Mouse (Mus musculus) ES-E14 (cell line): Measurements from ENCODE around the gene Zfp27. TPM values are rescaled to one million over a fixed set of nuclear protein-coding genes. Genes with fewer than 3 reads are reported as not detected.

Experiments used
- DNase-seq: peaks from one replicate; pipeline ENCODE4 v3.0.0-alpha.2; 2013; ENCODE audit warnings: low read depth, low spot score
- H3K27ac ChIP-seq: 2 replicates; pipeline ENCODE4 v1.5.1; 2012; ENCODE audit warnings: low read depth, mild to moderate bottlenecking, low read length, moderate library complexity, mixed read lengths; ENCODE audit not compliant: poor library complexity, insufficient read depth, severe bottlenecking
- H3K36me3 ChIP-seq: 2 replicates; pipeline ENCODE4 v1.6.1; 2012; ENCODE audit warnings: mild to moderate bottlenecking, low read length, moderate library complexity, mixed read lengths; ENCODE audit not compliant: control insufficient read depth, poor library complexity, insufficient read depth, severe bottlenecking
- H3K4me1 ChIP-seq, 2 experiments: fragments of 150-350 bp in 1 of 2; sonication (generic) in 1 of 2; 2 replicates each; pipeline ENCODE4 v1.6.1; 2012; ENCODE audit warnings: low read length in 2 of 2, mild to moderate bottlenecking in 1 of 2, mixed read lengths in 1 of 2; ENCODE audit not compliant: control insufficient read depth in 2 of 2, insufficient read depth in 2 of 2, poor library complexity in 1 of 2
- H3K4me3 ChIP-seq, 2 experiments: fragments of 150-350 bp in 1 of 2; sonication (generic) in 1 of 2; 2 replicates each; pipeline ENCODE4 v1.5.1; 2012; ENCODE audit warnings: low read length in 2 of 2, low read depth in 1 of 2, mild to moderate bottlenecking in 1 of 2, mixed read lengths in 1 of 2; ENCODE audit not compliant: insufficient read depth in 1 of 2, poor library complexity in 1 of 2, severe bottlenecking in 1 of 2
- H3K9ac ChIP-seq: 2 replicates; pipeline ENCODE4 v1.6.1; 2012; ENCODE audit warnings: low read depth, mild to moderate bottlenecking, low read length, mixed read lengths; ENCODE audit not compliant: poor library complexity, insufficient read depth, severe bottlenecking
- H3K9me3 ChIP-seq: fragments of 150-350 bp; sonication (generic); 2 replicates; pipeline ENCODE4 v1.6.1; 2012; ENCODE audit warnings: low read depth, mild to moderate bottlenecking, low read length; ENCODE audit not compliant: control insufficient read depth, insufficient read depth
- CHD2 ChIP-seq: IDR thresholded peaks from 2 replicates; pipeline ENCODE4 v1.6.1; 2014; ENCODE audit warnings: mild to moderate bottlenecking, low read depth, low read length, inconsistent platforms
- HCFC1 ChIP-seq: IDR thresholded peaks from 2 replicates; pipeline ENCODE4 v1.6.1; 2012; ENCODE audit warnings: low read length, inconsistent platforms, borderline replicate concordance; ENCODE audit not compliant: insufficient read depth
- MAFK ChIP-seq: IDR thresholded peaks from 2 replicates; pipeline ENCODE4 v1.6.1; 2014; ENCODE audit warnings: mild to moderate bottlenecking, low read depth, low read length, inconsistent platforms; ENCODE audit not compliant: insufficient read depth
- ZC3H11A ChIP-seq: IDR thresholded peaks from 2 replicates; pipeline ENCODE4 v1.6.1; 2012; ENCODE audit warnings: low read depth, mild to moderate bottlenecking, inconsistent platforms, low read length, borderline replicate concordance
- ZNF384 ChIP-seq: IDR thresholded peaks from 2 replicates; pipeline ENCODE4 v1.6.1; 2012; ENCODE audit warnings: low read depth, low read length, inconsistent platforms
- in situ Hi-C, 2 experiments: fragments of 600-800 bp; cut with MboI; formaldehyde crosslinking; loops; one replicate each; pipeline ENCODE4 v1.15.1; 2025; ENCODE audit warnings: low sequenced_read_pairs in 2 of 2, inconsistent platforms in 1 of 2; ENCODE audit not compliant: unreplicated experiment in 2 of 2
- total RNA-seq: library from RNA; depleted of rRNA; stranded (reverse); fragments of 300-350 nt; gene quantifications from 2 replicates; pipeline ENCODE4 v1.2.3, GENCODE M21; 2012

Gene Zfp27
- total RNA-seq, 1 experiment, result 6.1 TPM

GRCm38 (mm10) chr7:29910252-29910651 lies 3.9 kb upstream of the Zfp27 start:
- H3K36me3 ChIP-seq, result peaks cover 4% of the 10 kb centered on the region; the same call in 1 of the 2 replicates
- in situ Hi-C loops, result no loop called here
- H3K4me1 ChIP-seq, result peaks cover 9 to 17% of the 10 kb centered on the region in 2 experiments
- no peak overlapping the region; the same call in 1 of the 2 replicates for H3K9ac ChIP-seq
- peak overlapping the region; percentile 40; the same call in 1 of the 2 replicates for H3K27ac ChIP-seq
- TF ChIP-seq HCFC1, result no peak
- TF ChIP-seq CHD2, result no peak
- TF ChIP-seq ZNF384, result no peak
- no peak for TF ChIP-seq ZC3H11A
- TF ChIP-seq MAFK, result no peak
- no peaks in the 10 kb centered on the region for H3K9me3 ChIP-seq
- no peak overlapping the region for H3K4me3 ChIP-seq
- DNase-seq, result no peak

- no peaks in the 10 kb centered on the region for H3K36me3 ChIP-seq
- peaks cover 13 to 17% of the 10 kb centered on the region in 2 experiments for H3K4me1 ChIP-seq
- H3K27ac ChIP-seq, result peak within 1 kb of the TSS; percentile 86; the same call in 1 of the 2 replicates
- H3K4me3 ChIP-seq, result peak within 1 kb of the TSS; percentile 71 to 97
- peak; percentile 82 for DNase-seq
- H3K9ac ChIP-seq, result peak within 1 kb of the TSS; percentile 83; the same call in 1 of the 2 replicates
- in situ Hi-C loops, result no loop called here
- H3K9me3 ChIP-seq, result no peaks in the 10 kb centered on the region
- 0 out of 2 replicates have a peak, but pooled peaks have one; percentile 1 for TF ChIP-seq ZNF384
- peak; percentile 93 for TF ChIP-seq HCFC1
- TF ChIP-seq CHD2, result 0 out of 2 replicates have a peak, but pooled peaks have one; percentile 30
- TF ChIP-seq MAFK, result no peak
- TF ChIP-seq ZC3H11A, result no peak
These were observed 2.0 kb upstream of the Zfp27 start, which contains the start of gene Zfp383 for GRCm38 (mm10) chr7:29908130-29908950. Gene Zfp383, plus strand, starts transcription at chr7:29908223.

DNA sequence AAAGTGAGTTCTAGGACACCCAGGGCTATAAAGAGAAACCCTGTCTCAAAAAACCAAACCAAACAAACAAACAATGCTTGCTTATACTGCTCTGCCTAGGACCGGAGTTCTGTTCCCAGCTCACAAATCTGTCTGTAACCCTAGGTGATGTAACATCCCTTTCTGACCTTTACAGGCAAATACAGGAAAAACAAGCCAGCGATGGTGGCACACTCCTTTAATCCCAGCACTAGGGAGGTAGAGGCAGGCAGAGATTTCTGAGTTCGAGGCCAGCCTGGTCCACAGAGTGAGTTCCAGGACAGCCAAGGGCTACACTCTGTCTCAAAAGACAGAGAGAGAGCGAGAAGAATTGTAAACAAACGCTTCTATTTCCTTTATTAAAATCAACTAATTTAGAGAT lies 834 bp upstream of the Zfp27 start:
- Histone ChIP-seq H3K36me3 (no peaks in the 10 kb centered on the region), H3K4me3 (no peak overlapping the region), H3K9me3 (no peaks in the 10 kb centered on the region), H3K27ac (peak overlapping the region; percentile 86; the same call in 1 of the 2 replicates), H3K4me1 (peaks cover 13 to 17% of the 10 kb centered on the region in 2 experiments), H3K9ac (no peak overlapping the region)
- TF ChIP-seq HCFC1 (no peak), ZC3H11A (no peak), MAFK (no peak)
- DNase-seq, result no peak
- in situ Hi-C loops, result no loop called here

- Histone ChIP-seq H3K4me1 (peaks cover 10 to 17% of the 10 kb centered on the region in 2 experiments), H3K4me3 (peak overlapping the region; percentile 63 to 73), H3K27ac (peak overlapping the region; percentile 86; the same call in 1 of the 2 replicates), H3K36me3 (peaks cover 1% of the 10 kb centered on the region), H3K9ac (peak overlapping the region; percentile 67; the same call in 1 of the 2 replicates), H3K9me3 (no peaks in the 10 kb centered on the region)
- DNase-seq, result no peak
- in situ Hi-C loops, result no loop called here
- no peak for TF ChIP-seq ZC3H11A
- 0 out of 2 replicates have a peak, but pooled peaks have one; percentile 3 for TF ChIP-seq MAFK
These were observed 298 bp upstream of the Zfp27 start for GRCm38 (mm10) chr7:29906682-29907058.
